Mouse (Mus musculus): Measurements from ENCODE around the gene E030025P04Rik.

GRCm38 (mm10) chr11:109107518-109108205, 36.5 kb downstream of the E030025P04Rik start:
- TF ChIP-seq CTCF (IDR thresholded peaks at IDR 0.05; ENCODE audit: low read depth, low read length) (no peak), POLR2A (IDR thresholded peaks at IDR 0.05; ENCODE audit: extremely low read depth, insufficient read depth, low read length) (no peak)

Measured in liver, adult 2 months (tissue).